Mouse (Mus musculus) spleen, adult 2 months (tissue): ENCODE measurements at regions not wholly inside any gene's neighbourhood (a gene's known extent, or its start where the extent isn't known, plus 50 kb on each side); places are given as distances from the start of the nearest gene placed in this dataset.

Experiments
- CTCF ChIP-seq: fragments of 200-500 bp; IDR thresholded peaks from 2 replicates; pipeline ENCODE4 v1.5.1; 2011; ENCODE audit warnings: mild to moderate bottlenecking, inconsistent platforms; ENCODE audit not compliant: insufficient read depth, insufficient read length, insufficient replicate concordance; ENCODE audit errors: extremely low read depth
- POLR2A ChIP-seq: fragments of 200-500 bp; IDR thresholded peaks from 2 replicates; pipeline ENCODE4 v1.6.1; 2011; ENCODE audit warnings: low read depth, low read length, inconsistent platforms

- TF ChIP-seq CTCF = no peak
- no peak for TF ChIP-seq POLR2A
These were observed 248.3 kb upstream of the Ccnh start for GRCm38 (mm10) chr13:84940936-84941335.
